Mouse (Mus musculus): Measurements from ENCODE around the gene Oscp1.
"Not testable (repeated sequence)": the region's sequence is repeated elsewhere in the genome, so short reads cannot be mapped to it uniquely, and the experiment has no call there.

- TF ChIP-seq POLR2A (IDR thresholded peaks at IDR 0.05; ENCODE audit: low read depth, low read length); CTCF (IDR thresholded peaks at IDR 0.05; ENCODE audit: extremely low read depth, insufficient read length, insufficient replicate concordance, low read depth, low read length): not testable (repeated sequence)
Measured at GRCm38 (mm10) chr4:126095622-126096430, 37.5 kb downstream of the Oscp1 start.
